Mouse (Mus musculus): Measurements from ENCODE around the gene Rrp12.
"Not testable (repeated sequence)": the region's sequence is repeated elsewhere in the genome, so short reads cannot be mapped to it uniquely, and the experiment has no call there.

Gene Rrp12

GRCm38 (mm10) chr19:41850021-41850718 is 45.8 kb downstream of the Rrp12 start:
- no peak for DNase-seq (ENCODE audit: extremely low spot score)

GRCm38 (mm10) chr19:41847992-41848851 is 47.8 kb downstream of the Rrp12 start, which contains the start of gene Frat2:
Gene Frat2 (minus strand): TSS chr19:41848132.
- DNase-seq (ENCODE audit: extremely low spot score) = peak; percentile 96

- not testable (repeated sequence) for DNase-seq (ENCODE audit: extremely low spot score)
Observed at GRCm38 (mm10) chr19:41847614-41847991, 48.4 kb downstream of the Rrp12 start.

GRCm38 (mm10) chr19:41847091-41847581 is 48.8 kb downstream of the Rrp12 start:
- DNase-seq (ENCODE audit: extremely low spot score) = peak; percentile 68

GRCm38 (mm10) chr19:41846366-41847090 is 49.4 kb downstream of the Rrp12 start:
- DNase-seq (ENCODE audit: extremely low spot score) = peak; percentile 29

- DNase-seq (ENCODE audit: extremely low spot score) = no peak
Observed at GRCm38 (mm10) chr19:41844345-41844744, 51.6 kb downstream of the Rrp12 start.

GRCm38 (mm10) chr19:41842706-41843105 is 53.3 kb downstream of the Rrp12 start:
- no peak for DNase-seq (ENCODE audit: extremely low spot score)

GRCm38 (mm10) chr19:41842196-41842595 is 53.8 kb downstream of the Rrp12 start:
- no peak for DNase-seq (ENCODE audit: extremely low spot score)

GRCm38 (mm10) chr19:41841105-41841750 is 54.7 kb downstream of the Rrp12 start:
- no peak for DNase-seq (ENCODE audit: extremely low spot score)

- DNase-seq (ENCODE audit: extremely low spot score) = no peak
Observed at GRCm38 (mm10) chr19:41839685-41840084, 56.3 kb downstream of the Rrp12 start.

- no peak for DNase-seq (ENCODE audit: extremely low spot score)
Observed at GRCm38 (mm10) chr19:41838808-41839207, 57.2 kb downstream of the Rrp12 start.

- no peak for DNase-seq (ENCODE audit: extremely low spot score)
Observed at GRCm38 (mm10) chr19:41837917-41838261, 58.1 kb downstream of the Rrp12 start.

- no peak for DNase-seq (ENCODE audit: extremely low spot score)
Observed at GRCm38 (mm10) chr19:41837194-41837916, 58.6 kb downstream of the Rrp12 start.

- no peak for DNase-seq (ENCODE audit: extremely low spot score)
Observed at GRCm38 (mm10) chr19:41836719-41837118, 59.3 kb downstream of the Rrp12 start.

GRCm38 (mm10) chr19:41835816-41836215 is 60.2 kb downstream of the Rrp12 start:
- peak; percentile 59 for DNase-seq (ENCODE audit: extremely low spot score)

- no peak for DNase-seq (ENCODE audit: extremely low spot score)
Observed at GRCm38 (mm10) chr19:41835407-41835806, 60.6 kb downstream of the Rrp12 start.

- no peak for DNase-seq (ENCODE audit: extremely low spot score)
Observed at GRCm38 (mm10) chr19:41832501-41833201, 63.3 kb downstream of the Rrp12 start.

- no peak for DNase-seq (ENCODE audit: extremely low spot score)
Observed at GRCm38 (mm10) chr19:41831718-41832391, 64.1 kb downstream of the Rrp12 start.

- DNase-seq (ENCODE audit: extremely low spot score) = no peak
Observed at GRCm38 (mm10) chr19:41831101-41831570, 64.8 kb downstream of the Rrp12 start.

All from embryo, embryonic 9.5 days (tissue).